Mouse (Mus musculus) CD4-positive naive resting alpha-beta T cell, adult 76 days (primary cell): Measurements from ENCODE around the gene Diaph3. TPM values are rescaled to one million over a fixed set of nuclear protein-coding genes. Genes with fewer than 3 reads are reported as not detected.

Experiments
- total RNA-seq: library from RNA; stranded (reverse); gene quantifications from one replicate; pipeline ENCODE4 v1.2.4, GENCODE M21; 2023

The Diaph3 gene
- 2.5 TPM for total RNA-seq

GRCm38 (mm10) chr14:87140963-87141486, at the start of gene Diaph3:
Gene Diaph3 (minus strand): TSS chr14:87141235.

